Comparison of ENCODE assay signal across 21 mouse cellular contexts in genomic region chr9:76505650-76506049, GRCm38 (mm10).
"Had no signal": no experiment of that assay in that cellular context is flagged by ENCODE, and none has a peak within 500 bp of the region (broad histone marks: within the 10 kb centered on the region; RNA-seq: fewer than 3 reads in every experiment).

No protein-coding gene starts in this region.

- DNase-seq: liver, postnatal 0 days; lung, adult 2 months; lung, postnatal 14 days; lung, postnatal 36 days; retina, postnatal 1 day; right cerebral cortex, adult 18-20 months; thymus, adult 2 months; thymus, postnatal 25 days; thymus, postnatal 4 days had no signal

- H3K9ac ChIP-seq: liver, postnatal 0 days; lung, embryonic 15.5 days; midbrain, embryonic 13.5 days; midbrain, embryonic 15.5 days; neural tube, embryonic 13.5 days; neural tube, embryonic 15.5 days; stomach, embryonic 15.5 days had no signal

- ATAC-seq: liver, postnatal 0 days; lung, postnatal 0 days; midbrain, embryonic 13.5 days; midbrain, embryonic 15.5 days had no signal

- H3K9me3 ChIP-seq: lung, embryonic 15.5 days; midbrain, embryonic 13.5 days; midbrain, embryonic 15.5 days; neural tube, embryonic 13.5 days; neural tube, embryonic 15.5 days; stomach, embryonic 15.5 days had no signal

- H3K4me2 ChIP-seq: lung, embryonic 15.5 days; midbrain, embryonic 11.5 days; midbrain, embryonic 13.5 days; midbrain, embryonic 15.5 days; neural tube, embryonic 13.5 days; neural tube, embryonic 15.5 days; stomach, embryonic 15.5 days had no signal

- H3K4me3 ChIP-seq: lung, embryonic 15.5 days; megakaryocyte, embryonic 14.5 days; midbrain, embryonic 13.5 days; midbrain, embryonic 15.5 days; myocyte; neural tube, embryonic 13.5 days; neural tube, embryonic 15.5 days; stomach, embryonic 15.5 days had no signal

- H3K27me3 ChIP-seq: lung, embryonic 15.5 days; megakaryocyte, embryonic 14.5 days; midbrain, embryonic 13.5 days; midbrain, embryonic 15.5 days; neural tube, embryonic 13.5 days; neural tube, embryonic 15.5 days; stomach, embryonic 15.5 days had no signal

- H3K4me1 ChIP-seq: megakaryocyte, embryonic 14.5 days; midbrain, embryonic 13.5 days; midbrain, embryonic 15.5 days; neural tube, embryonic 13.5 days; neural tube, embryonic 15.5 days; stomach, embryonic 15.5 days had no signal

- H3K36me3 ChIP-seq: lung, embryonic 15.5 days; midbrain, embryonic 13.5 days; midbrain, embryonic 15.5 days; neural tube, embryonic 13.5 days; neural tube, embryonic 15.5 days; stomach, embryonic 15.5 days had no signal

- H3K27ac ChIP-seq: lung, embryonic 15.5 days; macrophage; midbrain, embryonic 13.5 days; midbrain, embryonic 15.5 days; neural tube, embryonic 13.5 days; neural tube, embryonic 15.5 days; stomach, embryonic 15.5 days; stomach, postnatal 0 days had no signal
